Mouse (Mus musculus) liver, embryonic 11.5 days (tissue): Measurements from ENCODE around the gene 6820408C15Rik. TPM values are rescaled to one million over a fixed set of nuclear protein-coding genes. Genes with fewer than 3 reads are reported as not detected.

Source experiments
- ATAC-seq: fragments of 200-750 bp; cut with Nextera tagmentation; replicated peaks from 2 replicates; pipeline ENCODE4 v1.8.0; 2017; ENCODE audit warnings: moderate number of reproducible peaks, mild to moderate bottlenecking, moderate TSS enrichment, moderate library complexity; ENCODE audit not compliant: low FRiP score
- DNase-seq: peaks from one replicate; pipeline ENCODE4 v3.0.0-alpha.2; 2017; ENCODE audit warnings: low spot score
- H3K27ac ChIP-seq: fragments of 300-500 bp; sonication (generic); 2 replicates; pipeline ENCODE4 v1.5.1; 2014; ENCODE audit warnings: mild to moderate bottlenecking, low read depth, low read length, control low read depth
- H3K27me3 ChIP-seq: fragments of 300-500 bp; sonication (generic); replicated peaks from 2 replicates; pipeline ENCODE4 v1.6.1; 2014; ENCODE audit warnings: low read length, mixed read lengths; ENCODE audit not compliant: control insufficient read depth, insufficient read depth
- H3K36me3 ChIP-seq: fragments of 300-500 bp; sonication (generic); 2 replicates; pipeline ENCODE4 v1.6.1; 2014; ENCODE audit warnings: mild to moderate bottlenecking, low read length, moderate library complexity, mixed read lengths; ENCODE audit not compliant: control insufficient read depth, insufficient read depth
- H3K4me1 ChIP-seq: fragments of 300-500 bp; sonication (generic); replicated peaks from 2 replicates; pipeline ENCODE4 v1.6.1; 2014; ENCODE audit warnings: low read length, mixed read lengths; ENCODE audit not compliant: control insufficient read depth, insufficient read depth
- H3K4me2 ChIP-seq: fragments of 300-500 bp; sonication (generic); 2 replicates; pipeline ENCODE4 v1.6.1; 2014; ENCODE audit warnings: mild to moderate bottlenecking, control low read depth, moderate library complexity
- H3K4me3 ChIP-seq: fragments of 300-500 bp; sonication (generic); 2 replicates; pipeline ENCODE4 v1.5.1; 2014; ENCODE audit warnings: low read depth, low read length, control low read depth
- H3K9ac ChIP-seq: fragments of 300-500 bp; sonication (generic); 2 replicates; pipeline ENCODE4 v1.6.1; 2014; ENCODE audit warnings: low read depth, low read length, control low read depth
- H3K9me3 ChIP-seq: fragments of 300-500 bp; sonication (generic); 2 replicates; pipeline ENCODE4 v1.6.1; 2016; ENCODE audit warnings: low read length, inconsistent platforms, mixed read lengths; ENCODE audit not compliant: control insufficient read depth
- WGBS: fragments of 180-500 bp; shearing (Covaris S2); extraction: QIAGEN DNeasy Blood & Tissue Kit; methylation state at CpG from one replicate; pipeline ENCODE4 v1.1.7; 2014; 5-methylcytosine and 5-hydroxymethylcytosine counted together
- polyA plus RNA-seq: library from polyadenylated mRNA; unstranded; fragments of >200 nt; fragmentation: Nextera tagmentation; extraction: Ambion mirVana; gene quantifications from 2 replicates; pipeline ENCODE4 v1.2.1, GENCODE M21; 2014

Gene 6820408C15Rik
- polyA plus RNA-seq, 1 experiment from 2014 or later, result 1.1 TPM

DNA sequence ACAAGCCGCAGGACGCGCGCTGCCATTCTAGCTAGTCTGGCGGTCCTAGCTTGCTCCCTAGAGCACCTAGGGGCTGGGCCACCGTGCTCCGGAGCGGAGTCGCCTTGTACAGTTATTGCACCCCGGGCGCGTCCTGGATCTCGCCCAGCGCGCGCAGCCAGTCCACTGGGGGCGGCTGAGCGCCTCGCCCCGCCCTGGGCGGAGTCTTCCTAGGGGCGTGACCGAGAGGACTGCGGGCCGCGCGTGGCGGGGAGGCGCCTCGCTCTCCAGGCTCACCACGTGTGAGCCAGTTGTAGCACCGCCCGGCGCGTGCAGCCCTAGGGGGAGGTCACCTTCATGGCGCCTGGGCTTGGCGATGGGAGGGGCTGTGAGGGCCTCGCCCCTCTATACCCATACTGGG lies 16.7 kb upstream of the 6820408C15Rik start:
- H3K9ac ChIP-seq, result peak overlapping the region; percentile 76
- H3K27me3 ChIP-seq, result no peaks in the 10 kb centered on the region
- peak overlapping the region; percentile 99 for H3K4me2 ChIP-seq
- peaks cover 36% of the 10 kb centered on the region for H3K4me1 ChIP-seq
- no peaks in the 10 kb centered on the region for H3K36me3 ChIP-seq
- under 1% methylated on average over 38 of the region's 38 CpGs for WGBS
- DNase-seq (peak; percentile 95), ATAC-seq (peak; percentile 78)
- peak overlapping the region; percentile 74 for H3K4me3 ChIP-seq
- H3K9me3 ChIP-seq, result no peaks in the 10 kb centered on the region
- peak overlapping the region; percentile 100 for H3K27ac ChIP-seq

DNA sequence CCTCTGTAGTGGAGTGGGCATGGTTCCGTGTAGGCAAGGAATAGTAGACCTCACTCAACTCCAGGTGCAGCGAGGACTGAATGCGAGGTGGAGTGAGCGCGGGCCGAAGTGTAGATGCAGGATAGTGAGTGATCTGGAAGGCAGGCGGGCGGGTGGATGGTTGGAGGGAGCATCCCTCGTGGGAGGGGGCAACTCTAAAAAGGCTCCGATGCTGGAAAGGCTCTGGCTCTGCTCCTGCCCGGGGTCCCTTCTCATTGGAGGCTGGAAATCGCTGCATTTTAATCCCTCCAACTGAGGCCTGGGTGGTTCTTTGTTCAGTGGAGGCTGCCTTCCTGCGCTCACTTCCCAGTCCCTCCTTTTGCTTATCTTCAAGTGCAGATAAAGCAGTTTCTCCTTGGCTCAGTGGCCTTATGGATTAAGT lies 16.3 kb upstream of the 6820408C15Rik start:
- peaks cover 31% of the 10 kb centered on the region for H3K4me1 ChIP-seq
- H3K27me3 ChIP-seq, result no peaks in the 10 kb centered on the region
- WGBS, result 5% methylated on average over 13 of the region's 13 CpGs
- no peak for DNase-seq
- H3K36me3 ChIP-seq, result no peaks in the 10 kb centered on the region
- no peak for ATAC-seq
- H3K27ac ChIP-seq, result peak overlapping the region; percentile 100
- H3K9me3 ChIP-seq, result no peaks in the 10 kb centered on the region
- H3K4me2 ChIP-seq, result peak overlapping the region; percentile 99
- peak overlapping the region; percentile 76 for H3K9ac ChIP-seq
- H3K4me3 ChIP-seq, result peak overlapping the region; percentile 74

DNA sequence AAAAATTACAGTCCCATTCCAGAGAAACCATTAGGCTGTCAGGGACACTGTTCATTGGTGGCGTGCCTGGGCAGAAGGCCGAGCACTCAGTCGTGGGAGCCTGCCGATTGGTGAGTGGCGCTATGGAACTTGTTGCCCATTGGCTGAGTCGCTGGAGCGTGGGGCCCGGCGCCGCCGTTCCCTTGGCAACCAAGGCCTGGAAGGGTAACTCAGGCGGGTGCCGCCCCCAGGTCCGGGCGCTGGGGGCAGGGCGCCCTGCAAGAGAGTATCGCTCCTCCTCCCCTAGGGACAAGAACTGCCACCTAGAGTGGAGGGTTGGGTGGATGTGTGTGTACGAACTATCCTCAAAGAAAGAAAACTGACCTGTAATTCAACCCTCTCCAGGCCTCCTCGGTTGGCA lies 9.3 kb upstream of the 6820408C15Rik start:
- Histone ChIP-seq H3K4me3 (peak overlapping the region; percentile 38), H3K4me2 (peak overlapping the region; percentile 75), H3K36me3 (no peaks in the 10 kb centered on the region), H3K27ac (no peak overlapping the region), H3K9ac (peak overlapping the region; percentile 58; the same call in 1 of the 2 replicates), H3K9me3 (no peaks in the 10 kb centered on the region), H3K4me1 (peaks cover 25% of the 10 kb centered on the region), H3K27me3 (no peaks in the 10 kb centered on the region)
- ATAC-seq (peak; percentile 98), DNase-seq (peak; percentile 95)
- under 1% methylated on average over 19 of the region's 19 CpGs for WGBS

DNA sequence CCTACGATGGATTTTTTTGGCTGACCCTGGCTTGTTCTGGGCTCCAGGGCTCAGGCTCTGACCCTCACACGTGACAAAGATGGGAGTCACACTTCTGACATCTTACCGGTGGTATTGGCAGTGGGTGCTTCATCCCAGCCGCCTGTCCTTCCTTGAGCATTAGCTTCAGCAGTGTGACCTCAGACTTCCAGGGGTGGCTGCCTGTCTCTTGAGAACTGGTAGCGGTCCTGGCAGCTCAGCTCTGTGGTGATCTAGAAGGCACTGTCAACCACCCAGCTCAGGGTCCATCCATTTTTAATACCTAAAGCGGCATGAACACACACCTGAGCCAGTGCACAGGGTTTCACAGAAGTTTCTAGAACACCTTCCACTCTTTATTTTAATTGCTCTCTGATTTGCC lies 5.6 kb upstream of the 6820408C15Rik start:
- no peak overlapping the region for H3K4me3 ChIP-seq
- H3K27me3 ChIP-seq, result no peaks in the 10 kb centered on the region
- H3K4me2 ChIP-seq, result no peak overlapping the region
- peak overlapping the region; percentile 88; the same call in 1 of the 2 replicates for H3K27ac ChIP-seq
- H3K9ac ChIP-seq, result no peak overlapping the region
- no peak for DNase-seq
- H3K4me1 ChIP-seq, result peaks cover 37% of the 10 kb centered on the region
- WGBS, result 77% methylated on average over 6 of the region's 6 CpGs
- no peaks in the 10 kb centered on the region for H3K9me3 ChIP-seq
- H3K36me3 ChIP-seq, result peaks cover 4% of the 10 kb centered on the region; the same call in 1 of the 2 replicates
- ATAC-seq, result no peak

DNA sequence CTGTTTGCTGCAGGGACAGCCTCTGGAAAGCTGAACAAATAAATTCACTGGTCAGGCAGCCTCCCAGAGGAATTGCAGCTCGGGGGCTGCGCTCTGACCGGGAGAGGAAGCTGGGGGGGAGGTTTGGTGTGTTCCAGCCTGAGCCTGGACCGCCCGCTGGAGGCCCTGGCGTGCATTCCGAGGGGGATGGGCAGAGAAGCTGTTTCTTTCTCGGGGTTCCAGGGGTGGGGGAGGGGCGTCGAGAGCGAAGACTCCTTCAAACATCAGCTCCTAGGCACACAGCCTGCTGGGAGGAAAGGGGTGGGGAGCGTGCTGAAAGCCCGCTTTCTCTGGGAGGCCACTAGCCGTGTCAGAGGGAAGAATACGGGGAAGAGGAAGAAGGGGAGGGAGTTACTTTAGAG lies 4.4 kb upstream of the 6820408C15Rik start:
- ATAC-seq, result peak; percentile 11; the same call in 1 of the 2 replicates
- H3K4me3 ChIP-seq, result peak overlapping the region; percentile 86

DNA sequence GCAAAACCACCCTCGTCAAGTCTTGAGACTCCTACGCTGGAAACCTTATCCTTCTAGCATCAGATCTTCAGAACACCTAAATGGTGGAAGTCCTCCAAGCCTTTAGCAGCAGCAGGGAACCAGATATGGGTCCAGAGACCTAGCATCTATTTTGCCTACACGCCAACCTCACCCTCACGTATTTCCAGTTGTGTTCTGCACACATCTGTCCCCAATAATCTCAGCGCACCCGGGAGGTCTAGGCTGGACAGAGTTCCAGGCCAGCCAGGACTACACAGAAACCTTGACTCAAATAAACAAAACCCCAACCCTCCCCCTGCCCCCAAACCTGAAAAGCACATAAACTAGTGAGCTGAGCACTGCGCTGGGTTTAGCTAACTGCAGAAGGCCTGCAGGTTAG lies 3.9 kb upstream of the 6820408C15Rik start:
- H3K36me3 ChIP-seq, result peaks cover 4% of the 10 kb centered on the region; the same call in 1 of the 2 replicates
- H3K4me3 ChIP-seq, result peak overlapping the region; percentile 86
- H3K4me1 ChIP-seq, result peaks cover 31% of the 10 kb centered on the region
- peak overlapping the region; percentile 10 for H3K9ac ChIP-seq
- H3K9me3 ChIP-seq, result peaks cover 6% of the 10 kb centered on the region; the same call in 1 of the 2 replicates
- ATAC-seq, result no peak
- no peak for DNase-seq
- H3K4me2 ChIP-seq, result peak overlapping the region; percentile 92
- H3K27me3 ChIP-seq, result no peaks in the 10 kb centered on the region
- H3K27ac ChIP-seq, result peak overlapping the region; percentile 88
- WGBS, result 14% methylated on average over 7 of the region's 7 CpGs

More for the DNA sequence above, 4.4 kb upstream of the 6820408C15Rik start:
- H3K4me2 ChIP-seq, result peak overlapping the region; percentile 92
- H3K4me1 ChIP-seq, result peaks cover 33% of the 10 kb centered on the region
- H3K9ac ChIP-seq, result peak overlapping the region; percentile 10
- peaks cover 4% of the 10 kb centered on the region; the same call in 1 of the 2 replicates for H3K36me3 ChIP-seq
- peak; percentile 78 for DNase-seq
- 2% methylated on average over 15 of the region's 15 CpGs for WGBS
- peak overlapping the region; percentile 88 for H3K27ac ChIP-seq
- peaks cover 1% of the 10 kb centered on the region; the same call in 1 of the 2 replicates for H3K9me3 ChIP-seq
- H3K27me3 ChIP-seq, result no peaks in the 10 kb centered on the region

DNA sequence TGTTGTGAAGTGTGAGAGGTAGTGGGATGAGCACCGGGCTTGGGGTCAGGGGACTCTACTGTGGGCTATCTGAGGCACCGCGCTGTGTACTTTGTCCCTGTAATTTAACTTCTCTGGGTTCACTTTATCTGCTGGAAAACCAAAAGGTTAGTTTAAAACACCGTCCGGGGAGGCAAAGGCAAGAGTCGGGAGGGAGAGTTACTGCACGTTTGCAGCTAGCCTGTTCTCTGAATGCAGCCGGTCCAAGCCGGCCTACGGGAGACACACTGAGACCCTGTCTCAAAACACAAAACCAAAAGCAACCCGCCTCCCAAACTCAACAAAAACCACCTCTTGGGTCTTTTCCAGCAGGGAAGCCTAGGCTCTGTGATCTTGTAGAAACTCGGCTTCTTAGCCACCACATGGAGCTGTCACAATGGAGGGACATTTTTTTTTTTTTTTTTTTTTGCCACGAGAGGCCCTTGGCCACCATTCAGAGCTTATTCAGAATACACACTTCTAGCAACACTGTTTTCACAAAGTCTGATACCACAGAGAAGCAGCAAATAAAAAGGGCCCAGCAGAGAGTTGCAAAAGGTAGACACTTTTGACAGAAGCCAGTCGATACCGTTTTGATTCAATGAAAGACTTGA lies 2.7 kb upstream of the 6820408C15Rik start:
- peak overlapping the region; percentile 88 for H3K27ac ChIP-seq
- H3K4me1 ChIP-seq, result peaks cover 27% of the 10 kb centered on the region
- H3K4me2 ChIP-seq, result peak overlapping the region; percentile 92
- peak overlapping the region; percentile 86 for H3K4me3 ChIP-seq
- no peaks in the 10 kb centered on the region for H3K27me3 ChIP-seq
- 8% methylated on average over 15 of the region's 15 CpGs for WGBS
- H3K9me3 ChIP-seq, result peaks cover 6% of the 10 kb centered on the region; the same call in 1 of the 2 replicates
- DNase-seq (no peak), ATAC-seq (no peak)
- peaks cover 4% of the 10 kb centered on the region; the same call in 1 of the 2 replicates for H3K36me3 ChIP-seq
- H3K9ac ChIP-seq, result peak overlapping the region; percentile 99

DNA sequence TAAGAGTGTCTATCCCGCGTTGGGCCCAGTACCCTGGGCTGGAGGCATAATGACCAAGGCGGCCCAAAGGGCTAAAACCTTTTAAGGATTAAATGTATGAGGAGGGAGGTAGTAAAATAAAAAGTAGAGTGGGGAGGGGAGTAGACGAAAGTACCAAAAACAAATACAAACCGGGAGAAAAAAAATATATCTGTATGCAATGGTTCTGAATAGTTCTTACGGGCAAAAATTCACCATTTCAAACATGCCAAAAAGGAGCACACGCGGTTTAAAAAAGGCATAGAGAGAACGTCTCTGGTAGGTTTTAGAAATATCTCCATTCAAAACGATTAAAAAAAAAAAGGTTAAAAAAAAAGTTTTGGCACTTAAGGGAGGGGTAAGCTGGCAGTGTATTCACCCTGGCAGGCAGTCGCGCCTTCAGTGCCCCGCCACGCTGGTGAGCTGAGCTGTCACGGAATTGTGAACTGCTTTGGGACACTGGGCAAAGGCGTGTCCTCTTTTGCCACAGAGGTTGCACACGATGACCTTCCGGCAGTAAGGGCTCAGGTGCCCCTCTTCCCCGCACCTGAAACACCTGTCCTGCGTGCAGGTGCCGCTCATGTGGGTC lies 2.1 kb upstream of the 6820408C15Rik start:
- Histone ChIP-seq H3K4me3 (peak overlapping the region; percentile 86), H3K36me3 (peaks cover 4% of the 10 kb centered on the region; the same call in 1 of the 2 replicates), H3K9ac (peak overlapping the region; percentile 99), H3K9me3 (peaks cover 6% of the 10 kb centered on the region; the same call in 1 of the 2 replicates), H3K4me1 (peaks cover 27% of the 10 kb centered on the region), H3K27me3 (no peaks in the 10 kb centered on the region), H3K4me2 (peak overlapping the region; percentile 92), H3K27ac (peak overlapping the region; percentile 96)
- peak; percentile 16; the same call in 1 of the 2 replicates for ATAC-seq
- 2% methylated on average over 21 of the region's 21 CpGs for WGBS
- DNase-seq, result no peak
